Mouse (Mus musculus) CH12.LX (cell line): Measurements from ENCODE around the gene Tle6. TPM values are rescaled to one million over a fixed set of nuclear protein-coding genes. Genes with fewer than 3 reads are reported as not detected.

Source experiments
- DNase-seq: peaks from one replicate; pipeline ENCODE4 v3.0.0-alpha.2; 2013; ENCODE audit errors: extremely low read depth
- H3K27ac ChIP-seq: 2 replicates; pipeline ENCODE4 v1.5.1; 2012; ENCODE audit warnings: low read depth, mild to moderate bottlenecking, control low read depth, moderate library complexity; ENCODE audit not compliant: insufficient read depth
- H3K27me3 ChIP-seq: replicated peaks from 2 replicates; pipeline ENCODE3; 2012; ENCODE audit warnings: inconsistent platforms
- H3K36me3 ChIP-seq, 2 experiments: replicated peaks in 1 of 2; 2 replicates each; pipeline versions ENCODE3 to v1.6.1; 2012; ENCODE audit warnings: inconsistent platforms in 1 of 2, low read length in 1 of 2, mild to moderate bottlenecking in 1 of 2, mixed read lengths in 1 of 2, moderate library complexity in 1 of 2; ENCODE audit not compliant: control insufficient read depth in 1 of 2, insufficient read depth in 1 of 2
- H3K4me1 ChIP-seq, 2 experiments: 2 replicates each; pipeline ENCODE4 v1.6.1; 2012; ENCODE audit warnings: inconsistent platforms in 1 of 2, moderate library complexity in 1 of 2; ENCODE audit not compliant: insufficient read depth in 2 of 2, control insufficient read depth in 1 of 2
- H3K4me2 ChIP-seq: 2 replicates; pipeline ENCODE4 v1.6.1; 2012; ENCODE audit warnings: low read depth, mild to moderate bottlenecking, control low read depth; ENCODE audit not compliant: poor library complexity, insufficient read depth, severe bottlenecking
- H3K4me3 ChIP-seq, 3 experiments: fragments of 150-350 bp in 1 of 3; sonication (generic) in 1 of 3; replicated peaks in 1 of 3; 2 replicates each; pipeline versions ENCODE3 to v1.5.1; 2011 to 2012; ENCODE audit warnings: low read depth in 2 of 3, low read length in 2 of 3, mild to moderate bottlenecking in 2 of 3, moderate library complexity in 2 of 3, control low read depth in 1 of 3, improper control_type of control experiment in 1 of 3, inconsistent platforms in 1 of 3, mixed read lengths in 1 of 3; ENCODE audit not compliant: poor library complexity in 1 of 3
- H3K79me2 ChIP-seq: replicated peaks from 2 replicates; pipeline ENCODE4 v1.6.1; 2012; ENCODE audit warnings: mild to moderate bottlenecking, moderate library complexity; ENCODE audit not compliant: control insufficient read depth, poor library complexity, insufficient read depth, severe bottlenecking; ENCODE audit errors: extremely low read depth
- H3K9ac ChIP-seq: 2 replicates; pipeline ENCODE4 v1.6.1; 2012; ENCODE audit warnings: low read depth, mild to moderate bottlenecking, control low read depth, moderate library complexity; ENCODE audit not compliant: insufficient read depth
- H3K9me3 ChIP-seq: replicated peaks from 2 replicates; pipeline ENCODE3; 2012; ENCODE audit warnings: low read length, inconsistent platforms, mixed read lengths
- CHD1 ChIP-seq: IDR thresholded peaks from 2 replicates; pipeline ENCODE4 v1.6.1; 2012; ENCODE audit warnings: low read depth, low read length, improper control_type of control experiment, inconsistent platforms
- CHD2 ChIP-seq: IDR thresholded peaks from 2 replicates; pipeline ENCODE4 v1.6.1; 2011; ENCODE audit warnings: low read length, improper control_type of control experiment
- CTCF ChIP-seq, 2 experiments: IDR thresholded peaks in 1 of 2; conservative IDR thresholded peaks in 1 of 2; 2 replicates each; pipeline ENCODE4 v1.5.1; 2011 to 2012; ENCODE audit warnings: low read depth in 2 of 2, low read length in 2 of 2, improper control_type of control experiment in 1 of 2, inconsistent platforms in 1 of 2, mild to moderate bottlenecking in 1 of 2, moderate library complexity in 1 of 2
- E2F4 ChIP-seq: IDR thresholded peaks from 2 replicates; pipeline ENCODE4 v1.6.1; 2011; ENCODE audit warnings: low read depth, low read length, improper control_type of control experiment; ENCODE audit not compliant: insufficient replicate concordance
- JUN ChIP-seq: IDR thresholded peaks from 2 replicates; pipeline ENCODE4 v1.6.1; 2011; ENCODE audit warnings: low read depth, mild to moderate bottlenecking, low read length, improper control_type of control experiment, moderate library complexity; ENCODE audit not compliant: insufficient read depth
- JUND ChIP-seq: conservative IDR thresholded peaks from 2 replicates; pipeline ENCODE4 v1.6.1; 2011; ENCODE audit warnings: low read depth, low read length, improper control_type of control experiment
- MAFK ChIP-seq: IDR thresholded peaks from 2 replicates; pipeline ENCODE4 v1.6.1; 2011; ENCODE audit warnings: low read length, improper control_type of control experiment; ENCODE audit not compliant: insufficient replicate concordance
- MAZ ChIP-seq: IDR thresholded peaks from 2 replicates; pipeline ENCODE4 v1.6.1; 2012; ENCODE audit warnings: low read depth, mild to moderate bottlenecking, inconsistent platforms, low read length, improper control_type of control experiment, moderate library complexity
- MEF2A ChIP-seq: IDR thresholded peaks from 2 replicates; pipeline ENCODE4 v1.6.1; 2014; ENCODE audit warnings: low read depth, mild to moderate bottlenecking, inconsistent platforms, low read length, improper control_type of control experiment, borderline replicate concordance
- MXI1 ChIP-seq: IDR thresholded peaks from 2 replicates; pipeline ENCODE4 v1.6.1; 2011; ENCODE audit warnings: mild to moderate bottlenecking, low read depth, low read length, improper control_type of control experiment
- MYC ChIP-seq: IDR thresholded peaks from 2 replicates; pipeline ENCODE4 v1.6.1; 2011; ENCODE audit warnings: low read depth, mild to moderate bottlenecking, improper control_type of control experiment, low read length
- NELFE ChIP-seq: IDR thresholded peaks from 2 replicates; pipeline ENCODE4 v1.6.1; 2011; ENCODE audit warnings: low read depth, low read length, improper control_type of control experiment
- NRF1 ChIP-seq: IDR thresholded peaks from 2 replicates; pipeline ENCODE4 v1.6.1; 2014; ENCODE audit warnings: low read depth, mild to moderate bottlenecking, inconsistent platforms, low read length, improper control_type of control experiment, moderate library complexity
- POLR2A ChIP-seq: IDR thresholded peaks from 2 replicates; pipeline ENCODE4 v1.6.1; 2011; ENCODE audit warnings: low read depth, mild to moderate bottlenecking, improper control_type of control experiment, low read length
- POLR2AphosphoS2 ChIP-seq: IDR thresholded peaks from 2 replicates; pipeline ENCODE4 v1.6.1; 2011; ENCODE audit warnings: low read depth, low read length, improper control_type of control experiment
- RAD21 ChIP-seq: IDR thresholded peaks from 2 replicates; pipeline ENCODE4 v1.6.1; 2011; ENCODE audit warnings: low read depth, mild to moderate bottlenecking, low read length, improper control_type of control experiment, moderate library complexity
- SIN3A ChIP-seq: IDR thresholded peaks from 2 replicates; pipeline ENCODE4 v1.6.1; 2012; ENCODE audit warnings: low read length, improper control_type of control experiment, inconsistent platforms
- ZC3H11A ChIP-seq: IDR thresholded peaks from 2 replicates; pipeline ENCODE4 v1.6.1; 2012; ENCODE audit warnings: low read depth, mild to moderate bottlenecking, inconsistent platforms, low read length, improper control_type of control experiment
- ZKSCAN1 ChIP-seq: IDR thresholded peaks from 2 replicates; pipeline ENCODE4 v1.6.1; 2012; ENCODE audit warnings: low read depth, inconsistent platforms, low read length, improper control_type of control experiment, borderline replicate concordance
- ZMIZ1 ChIP-seq: IDR thresholded peaks from 2 replicates; pipeline ENCODE4 v1.6.1; 2012; ENCODE audit warnings: low read depth, mild to moderate bottlenecking, inconsistent platforms, low read length, improper control_type of control experiment
- dilution Hi-C: fragments of 300-500 bp; cut with MboI; formaldehyde crosslinking; loops from 2 replicates; pipeline ENCODE4 v1.14.3; 2020; ENCODE audit warnings: low sequenced_read_pairs; ENCODE audit not compliant: extremely low pct_unique_long_range_greater_than_20kb, extremely low pct_ligation_motif_present
- in situ Hi-C: fragments of 300-500 bp; cut with MboI; formaldehyde crosslinking; loops from 3 replicates; pipeline ENCODE4 v1.14.3; 2019; ENCODE audit warnings: low sequenced_read_pairs, low pct_ligation_motif_present, low pct_unique_long_range_greater_than_20kb, mixed read lengths
- polyA plus RNA-seq: library from polyadenylated mRNA; unstranded; fragments of >175 nt; gene quantifications from 2 replicates; pipeline ENCODE4 v1.2.1, GENCODE M21; 2012; ENCODE audit warnings: low read depth; ENCODE audit not compliant: insufficient read length
- total RNA-seq, 2 experiments: library from RNA; depleted of rRNA; stranded (reverse); fragments of 300-350 nt in 1 of 2; fragments of >200 nt in 1 of 2; gene quantifications; 2 replicates each; pipeline ENCODE4 v1.2.3; 2012 to 2014

Tle6 gene
- total and polyA plus RNA-seq, 3 experiments, result 0.39 to 1.3 (median 1.2) TPM

- Histone ChIP-seq H3K27ac (no peak overlapping the region), H3K27me3 (peaks cover 97% of the 10 kb centered on the region), H3K9me3 (no peaks in the 10 kb centered on the region), H3K4me1 (0 out of 4 replicates have a peak, but pooled peaks cover 0 to 2% of the 10 kb centered on the region in 2 experiments), H3K9ac (no peak overlapping the region), H3K4me2 (no peak overlapping the region), H3K36me3 (no peaks in the 10 kb centered on the region), H3K4me3 (no peak overlapping the region), H3K79me2 (no peaks in the 10 kb centered on the region)
- in situ Hi-C loops, result no loop called here
- no peak for DNase-seq
- dilution Hi-C loops, result no loop called here
- TF ChIP-seq CHD2 (no peak), POLR2AphosphoS2 (no peak), MAFK (no peak), NRF1 (no peak), ZC3H11A (no peak), JUN (no peak), CTCF (conservative IDR thresholded peaks at IDR 0.05 in 1 of 2, IDR thresholded peaks at IDR 0.05 in 1 of 2; ENCODE audit: low read depth in 2 of 2, low read length in 2 of 2) (no peak), ZMIZ1 (no peak), MAZ (no peak), RAD21 (no peak), E2F4 (no peak), MXI1 (no peak), MEF2A (no peak), ZKSCAN1 (no peak), CHD1 (no peak), POLR2A (no peak), JUND (no peak), NELFE (no peak), SIN3A (no peak)
These were observed 12.1 kb downstream of the Tle6 start for GRCm38 (mm10) chr10:81588739-81589138.

- in situ Hi-C loops, result no loop called here
- no peak for TF ChIP-seq MYC
- TF ChIP-seq JUND, result no peak
- Histone ChIP-seq H3K27me3 (peaks cover 98% of the 10 kb centered on the region), H3K4me2 (no peak overlapping the region), H3K4me3 (no peak overlapping the region), H3K9ac (no peak overlapping the region), H3K36me3 (no peaks in the 10 kb centered on the region), H3K9me3 (no peaks in the 10 kb centered on the region), H3K27ac (no peak overlapping the region), H3K79me2 (no peaks in the 10 kb centered on the region), H3K4me1 (peaks cover 0 to 2% of the 10 kb centered on the region in 2 experiments; a peak in 1 of 4 replicates)
- DNase-seq, result no peak
- dilution Hi-C loops, result no loop called here
These were observed 17.5 kb downstream of the Tle6 start for GRCm38 (mm10) chr10:81583347-81583746.
